Mouse (Mus musculus) kidney, embryonic 15.5 days (tissue): ENCODE measurements around the gene Usp8. TPM values are rescaled to one million over a fixed set of nuclear protein-coding genes. Genes with fewer than 3 reads are reported as not detected.

Source experiments
- ATAC-seq: fragments of 200-750 bp; cut with Nextera tagmentation; replicated peaks from 2 replicates; pipeline ENCODE4 v1.8.0; 2017; ENCODE audit warnings: moderate TSS enrichment; ENCODE audit not compliant: low FRiP score
- H3K27ac ChIP-seq: fragments of 300-500 bp; sonication (generic); 2 replicates; pipeline ENCODE4 v1.5.1; 2015; ENCODE audit warnings: mild to moderate bottlenecking, inconsistent platforms
- H3K27me3 ChIP-seq: fragments of 300-500 bp; sonication (generic); 2 replicates; pipeline ENCODE4 v1.6.1; 2015; ENCODE audit warnings: inconsistent platforms
- H3K36me3 ChIP-seq: fragments of 300-500 bp; sonication (generic); 2 replicates; pipeline ENCODE4 v1.6.1; 2015; ENCODE audit warnings: inconsistent platforms
- H3K4me1 ChIP-seq: fragments of 300-500 bp; sonication (generic); 2 replicates; pipeline ENCODE4 v1.6.1; 2015; ENCODE audit warnings: inconsistent platforms
- H3K4me2 ChIP-seq: fragments of 300-500 bp; sonication (generic); 2 replicates; pipeline ENCODE4 v1.6.1; 2015; ENCODE audit warnings: moderate library complexity, mild to moderate bottlenecking, inconsistent platforms
- H3K4me3 ChIP-seq: fragments of 300-500 bp; sonication (generic); replicated peaks from 2 replicates; pipeline ENCODE4 v1.5.1; 2015; ENCODE audit warnings: mild to moderate bottlenecking, inconsistent platforms
- H3K9ac ChIP-seq: fragments of 300-500 bp; sonication (generic); 2 replicates; pipeline ENCODE4 v1.6.1; 2015; ENCODE audit warnings: mild to moderate bottlenecking, inconsistent platforms
- H3K9me3 ChIP-seq: fragments of 300-500 bp; sonication (generic); replicated peaks from 2 replicates; pipeline ENCODE4 v1.6.1; 2016; ENCODE audit warnings: inconsistent platforms
- WGBS: fragments of 180-500 bp; shearing (Covaris S2); methylation state at CpG from one replicate; pipeline ENCODE4 v1.1.7; 2015; ENCODE audit warnings: mixed read lengths; 5-methylcytosine and 5-hydroxymethylcytosine counted together
- polyA plus RNA-seq: library from polyadenylated mRNA; unstranded; fragments of >200 nt; fragmentation: Nextera tagmentation; extraction: Ambion mirVana; gene quantifications from 2 replicates; pipeline ENCODE4 v1.2.1, GENCODE M21; 2015

Usp8 gene
- polyA plus RNA-seq, 1 experiment from 2014 or later = 43.6 TPM

DNA sequence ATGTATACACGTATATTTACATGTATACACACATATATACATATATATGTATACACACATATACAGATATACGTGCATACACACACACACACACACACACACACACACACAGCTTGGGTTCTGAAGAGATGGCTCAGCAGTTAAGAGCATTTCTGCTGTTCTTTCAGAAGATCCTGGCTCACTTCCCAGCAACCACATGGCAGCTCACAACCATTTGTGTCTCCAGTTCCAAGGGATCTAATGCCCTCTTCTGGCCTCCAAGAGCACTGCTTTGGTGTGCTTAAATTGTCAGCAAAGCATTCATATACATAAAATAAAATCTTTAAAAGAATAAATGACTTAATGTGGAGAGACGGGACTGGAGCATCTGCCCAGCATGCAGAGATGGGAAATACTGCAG, 75.3 kb downstream of the Usp8 start:
- H3K9ac ChIP-seq = no peak overlapping the region
- no peak overlapping the region for H3K4me3 ChIP-seq
- 79% methylated on average over 3 of the region's 3 CpGs for WGBS
- H3K27ac ChIP-seq = no peak overlapping the region
- no peaks in the 10 kb centered on the region for H3K27me3 ChIP-seq
- H3K4me1 ChIP-seq = peaks cover 4% of the 10 kb centered on the region
- no peaks in the 10 kb centered on the region for H3K36me3 ChIP-seq
- H3K4me2 ChIP-seq = no peak overlapping the region
- ATAC-seq = no peak
- no peaks in the 10 kb centered on the region for H3K9me3 ChIP-seq

DNA sequence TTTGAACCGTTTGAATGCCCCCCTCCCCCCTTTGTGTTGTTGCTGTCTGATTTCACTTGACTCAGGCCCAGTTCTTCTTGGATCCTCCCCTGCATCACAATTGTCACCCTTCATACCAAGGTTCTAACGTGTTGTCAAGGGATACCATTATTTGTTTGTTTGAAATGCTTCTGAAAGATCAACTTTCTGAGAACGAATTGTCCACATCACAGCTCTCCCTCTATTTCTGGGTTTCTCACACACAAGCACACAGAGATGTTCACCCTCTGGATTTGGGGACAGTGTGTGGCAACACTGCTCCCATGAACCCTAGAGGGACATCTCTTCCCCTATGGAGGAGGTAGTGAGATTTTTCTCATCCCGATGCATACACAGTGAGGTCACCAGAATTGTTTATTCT, 76.2 kb downstream of the Usp8 start, which contains the start of gene Usp50:
Usp50 (minus strand) TSS at position 101 of the 400 bp plus-strand sequence.
- H3K4me1 ChIP-seq = peaks cover 14% of the 10 kb centered on the region
- no peak within 1 kb of the TSS for H3K4me2 ChIP-seq
- H3K27ac ChIP-seq = no peak within 1 kb of the TSS
- no peak within 1 kb of the TSS for H3K4me3 ChIP-seq
- no peak within 1 kb of the TSS for H3K9ac ChIP-seq
- H3K9me3 ChIP-seq = no peaks in the 10 kb centered on the region
- no peaks in the 10 kb centered on the region for H3K27me3 ChIP-seq
- no peaks in the 10 kb centered on the region for H3K36me3 ChIP-seq
- WGBS = 70% methylated on average over 4 of the region's 4 CpGs
- ATAC-seq = no peak

DNA sequence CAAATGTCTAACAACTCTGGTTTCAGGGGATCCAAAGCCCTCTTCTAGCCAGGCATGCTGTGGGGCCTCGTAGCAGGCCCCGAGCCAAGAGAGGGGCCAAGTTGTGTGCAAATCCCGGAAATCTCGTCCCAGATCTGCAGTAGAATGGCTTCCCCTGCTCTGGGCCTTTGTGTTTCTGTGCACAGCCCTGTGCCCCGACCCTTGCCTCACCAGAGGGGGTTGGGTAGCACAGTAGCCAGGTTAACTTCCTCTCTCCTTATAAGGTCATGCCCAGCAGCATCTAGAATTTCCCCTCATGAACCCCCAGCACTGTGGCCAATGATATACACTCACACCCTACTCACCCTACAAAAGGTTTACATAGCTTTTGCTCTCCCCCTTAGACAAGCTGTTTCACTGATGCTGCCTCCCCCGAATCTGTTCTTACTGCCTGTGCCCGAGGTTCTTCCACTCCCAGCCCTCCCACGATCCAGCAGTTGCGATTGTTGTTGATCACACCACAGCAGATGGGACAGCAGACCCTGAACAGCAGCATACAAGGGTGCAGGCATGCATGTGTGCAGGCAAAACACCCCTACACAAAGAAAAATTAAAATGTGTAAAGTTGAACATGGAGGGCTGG, 80.7 kb downstream of the Usp8 start:
- peak overlapping the region; percentile 78 for H3K27ac ChIP-seq
- H3K4me2 ChIP-seq = no peak overlapping the region
- H3K27me3 ChIP-seq = no peaks in the 10 kb centered on the region
- H3K4me3 ChIP-seq = no peak overlapping the region
- H3K36me3 ChIP-seq = peaks cover 26% of the 10 kb centered on the region
- H3K9me3 ChIP-seq = no peaks in the 10 kb centered on the region
- WGBS = 20% methylated on average over 9 of the region's 9 CpGs
- peak; percentile 85 for ATAC-seq
- peaks cover 14% of the 10 kb centered on the region for H3K4me1 ChIP-seq
- no peak overlapping the region for H3K9ac ChIP-seq

DNA sequence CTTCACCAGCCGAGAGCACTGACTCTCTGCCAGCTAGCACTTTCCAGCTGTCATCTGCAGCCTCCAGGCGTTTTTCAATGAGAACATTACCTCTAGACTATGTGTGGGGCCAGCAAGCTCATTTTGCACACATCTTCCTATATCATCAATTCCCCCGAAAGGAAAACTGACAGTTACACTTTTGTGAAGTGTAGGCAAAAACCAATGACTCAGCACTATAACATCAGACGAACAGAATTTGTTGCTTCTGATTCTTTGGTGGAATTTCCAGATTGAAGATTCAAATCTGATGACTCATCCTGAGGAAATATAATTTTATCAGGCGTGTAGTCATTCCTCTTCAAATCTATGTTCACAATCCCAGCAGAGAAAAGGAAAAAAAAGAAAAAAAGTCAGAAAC, 85.5 kb downstream of the Usp8 start:
- Histone ChIP-seq H3K27ac (no peak overlapping the region), H3K9me3 (no peaks in the 10 kb centered on the region), H3K36me3 (peaks cover 69% of the 10 kb centered on the region), H3K4me3 (no peak overlapping the region), H3K4me2 (no peak overlapping the region), H3K27me3 (no peaks in the 10 kb centered on the region), H3K4me1 (peaks cover 8% of the 10 kb centered on the region), H3K9ac (no peak overlapping the region)
- 81% methylated on average over 5 of the region's 5 CpGs for WGBS
- ATAC-seq = no peak

DNA sequence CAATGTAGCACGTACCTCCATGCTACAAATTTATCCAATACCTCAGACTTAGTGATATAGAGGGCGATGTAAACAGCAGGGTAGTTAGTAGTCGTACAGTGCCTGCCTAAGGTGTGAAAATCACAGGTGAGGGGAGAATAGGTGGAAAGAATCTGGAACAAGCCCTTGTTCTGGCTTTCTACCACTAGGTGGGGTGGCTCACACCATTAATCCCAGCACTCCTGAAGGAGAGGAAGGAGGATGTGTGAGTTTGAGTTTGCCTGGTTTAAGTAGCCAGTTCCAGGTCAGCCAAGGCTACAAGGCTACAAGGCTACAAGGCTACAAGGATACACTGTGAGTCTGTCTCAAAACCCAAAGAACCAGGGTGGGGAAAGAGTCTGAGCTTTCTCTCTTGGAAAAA, 88.6 kb downstream of the Usp8 start:
- Histone ChIP-seq H3K4me1 (no peaks in the 10 kb centered on the region), H3K9ac (no peak overlapping the region), H3K4me3 (no peak overlapping the region), H3K27me3 (no peaks in the 10 kb centered on the region), H3K9me3 (no peaks in the 10 kb centered on the region), H3K27ac (no peak overlapping the region), H3K4me2 (no peak overlapping the region), H3K36me3 (peaks cover 88% of the 10 kb centered on the region)
- ATAC-seq = no peak
- WGBS = 83% methylated on average over 3 of the region's 3 CpGs

DNA sequence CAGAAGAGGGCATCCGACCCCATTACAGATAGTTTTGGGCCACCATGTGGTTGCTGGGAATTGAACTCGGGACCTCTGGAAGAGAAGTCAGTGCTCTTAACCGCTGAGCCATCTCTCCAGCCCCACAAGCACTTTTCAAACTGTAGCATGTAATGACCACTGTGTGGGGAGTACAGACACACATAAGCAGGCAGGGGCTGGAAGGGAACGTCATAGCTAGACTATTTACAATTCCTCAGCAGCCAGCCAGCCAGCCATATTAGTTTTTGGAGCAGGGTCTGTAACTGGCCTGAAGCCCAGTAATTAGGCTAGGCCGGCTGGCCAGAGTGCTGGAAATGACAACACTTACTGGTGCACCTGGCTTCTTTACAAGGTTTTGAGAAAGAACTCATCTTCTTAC, 91.3 kb downstream of the Usp8 start:
- H3K4me3 ChIP-seq = no peak overlapping the region
- peaks cover 82% of the 10 kb centered on the region for H3K36me3 ChIP-seq
- H3K4me1 ChIP-seq = no peaks in the 10 kb centered on the region
- no peaks in the 10 kb centered on the region for H3K9me3 ChIP-seq
- H3K27ac ChIP-seq = no peak overlapping the region
- no peak overlapping the region for H3K9ac ChIP-seq
- WGBS = 88% methylated on average over 5 of the region's 5 CpGs
- no peaks in the 10 kb centered on the region for H3K27me3 ChIP-seq
- no peak overlapping the region for H3K4me2 ChIP-seq
- ATAC-seq = no peak

DNA sequence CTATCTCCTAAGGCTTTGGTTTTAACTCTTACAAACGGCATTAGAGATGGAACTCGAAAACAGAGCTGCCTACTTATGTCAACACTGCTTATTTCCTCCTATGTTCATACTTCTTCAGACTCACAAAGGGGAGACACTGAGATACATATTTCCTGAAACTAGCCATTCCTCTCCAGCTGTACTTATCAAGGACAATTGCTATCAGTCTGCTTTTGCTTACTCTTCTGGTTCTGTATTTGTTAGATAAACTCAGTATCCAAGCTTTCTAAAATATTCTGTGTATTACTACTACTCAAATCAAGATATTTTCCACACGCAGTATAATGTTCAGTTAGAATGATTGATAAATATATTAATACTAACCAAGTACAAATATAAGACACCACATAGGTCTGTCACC, 94.9 kb downstream of the Usp8 start:
- Histone ChIP-seq H3K36me3 (peaks cover 81% of the 10 kb centered on the region), H3K4me3 (no peak overlapping the region), H3K27ac (no peak overlapping the region), H3K27me3 (no peaks in the 10 kb centered on the region), H3K4me2 (no peak overlapping the region), H3K4me1 (no peaks in the 10 kb centered on the region), H3K9me3 (no peaks in the 10 kb centered on the region), H3K9ac (no peak overlapping the region)
- 91% methylated on average over 3 of the region's 3 CpGs for WGBS
- ATAC-seq = no peak

Other genes with a start within 250 kb of the Usp8 start
- gene Atp8b4, start 206.7 kb upstream of the Usp8 start, polyA plus RNA-seq = 0.18 and 0.54 TPM in 2 replicates
- 32.9 and 35.3 TPM in 2 replicates for gene Slc27a2, start 154.9 kb upstream of the Usp8 start, polyA plus RNA-seq
- gene Hdc, start 88.0 kb upstream of the Usp8 start, polyA plus RNA-seq = 85.0 and 102 TPM in 2 replicates
- gene Gabpb1, start 31.0 kb upstream of the Usp8 start, polyA plus RNA-seq = 54.4 and 57.2 TPM in 2 replicates
- gene Usp50, start 76.1 kb downstream of the Usp8 start, polyA plus RNA-seq = 2.7 and 3.4 TPM in 2 replicates
- 46.4 and 50.6 TPM in 2 replicates for gene Trpm7, start 168.9 kb downstream of the Usp8 start, polyA plus RNA-seq
- 37.0 and 40.6 TPM in 2 replicates for gene Sppl2a, start 225.9 kb downstream of the Usp8 start, polyA plus RNA-seq